9 mouse cellular contexts compared by ENCODE assay signal in genomic region chr4:36951955-36952215, GRCm38 (mm10). TPM values are rescaled to one million over a fixed set of nuclear protein-coding genes. Genes with fewer than 3 reads are reported as not detected.
DNase-seq lines count a peak whose midpoint lies in the region; ATAC-seq and TF ChIP-seq lines count a peak whose summit lies in the region.
"Had no signal": no experiment of that assay in that cellular context is flagged by ENCODE, and none has a peak within 500 bp of the region (broad histone marks: within the 10 kb centered on the region; RNA-seq: fewer than 3 reads in every experiment).

No protein-coding gene starts in this region.

- DNase-seq in frontal cortex, postnatal 25 days (ENCODE audit: low spot score in 2 of 2) = no peak
- peak; percentile 30 for DNase-seq in ES-CJ7 (ENCODE audit: low read depth, low spot score)
- DNase-seq in hindbrain, embryonic 11.5 days (ENCODE audit: low spot score) = no peak
- DNase-seq in midbrain, embryonic 10.5 days (ENCODE audit: low spot score) = no peak
- DNase-seq in cerebellum, adult 2 months = no peak
- no peak for DNase-seq in thymus, postnatal 36 days

- peak overlapping the region; percentile 98 for H3K4me2 ChIP-seq in hindbrain, embryonic 11.5 days (replicated peaks; ENCODE audit: low read depth, low read length)

- H3K4me1 ChIP-seq in hindbrain, embryonic 11.5 days (replicated peaks; ENCODE audit: control insufficient read depth, insufficient read depth, low read length) = peaks cover 4% of the 10 kb centered on the region; the same call in 1 of the 2 replicates
- peaks cover 30% of the 10 kb centered on the region for H3K4me1 ChIP-seq in midbrain, embryonic 10.5 days
- H3K4me1 ChIP-seq in cerebellum, adult 2 months (ENCODE audit: control insufficient read depth, insufficient read depth, low read length) = 0 out of 2 replicates have a peak, but pooled peaks cover 2% of the 10 kb centered on the region

- ATAC-seq in frontal cortex, adult (ENCODE audit: low TSS enrichment) = peak; percentile 1; the same call in 1 of the 2 replicates
- no peak for ATAC-seq in hindbrain, embryonic 11.5 days (ENCODE audit: low FRiP score)
- ATAC-seq in erythroid progenitor cell, adult 5-6 weeks (replicated peaks; ENCODE audit: low FRiP score, poor library complexity, severe bottlenecking) = no peak

- no peak for TF ChIP-seq CTCF in cerebellum, adult 2 months (IDR thresholded peaks at IDR 0.05; ENCODE audit: borderline replicate concordance, insufficient read depth, low read depth, low read length)

- no peak overlapping the region for H3K27ac ChIP-seq in hindbrain, embryonic 11.5 days (ENCODE audit: low read depth, low read length)
- H3K27ac ChIP-seq in midbrain, embryonic 10.5 days (replicated peaks) = peak overlapping the region; percentile 49; the same call in 1 of the 2 replicates
- no peak overlapping the region for H3K27ac ChIP-seq in cerebellum, adult 2 months (ENCODE audit: insufficient read depth, low read length)

- H3K36me3 ChIP-seq in hindbrain, embryonic 11.5 days (ENCODE audit: control insufficient read depth, insufficient read depth, low read length) = no peaks in the 10 kb centered on the region
- H3K36me3 ChIP-seq in midbrain, embryonic 10.5 days = no peaks in the 10 kb centered on the region

- no peak for TF ChIP-seq POLR2A in cerebellum, adult 2 months (IDR thresholded peaks at IDR 0.05; ENCODE audit: borderline replicate concordance, insufficient read depth, low read length)

- no peak overlapping the region for H3K9ac ChIP-seq in hindbrain, embryonic 11.5 days (ENCODE audit: low read depth, low read length)

- no peaks in the 10 kb centered on the region for H3K9me3 ChIP-seq in hindbrain, embryonic 11.5 days (ENCODE audit: control insufficient read depth, low read length)
- H3K9me3 ChIP-seq in midbrain, embryonic 10.5 days (replicated peaks) = no peaks in the 10 kb centered on the region

- peaks cover 44% of the 10 kb centered on the region for H3K27me3 ChIP-seq in hindbrain, embryonic 11.5 days (ENCODE audit: control insufficient read depth, insufficient read depth, low read length)
- H3K27me3 ChIP-seq in midbrain, embryonic 10.5 days (ENCODE audit: low read depth, poor library complexity, severe bottlenecking) = peaks cover 61% of the 10 kb centered on the region
- no peaks in the 10 kb centered on the region; the same call in 1 of the 2 replicates for H3K27me3 ChIP-seq in cerebellum, adult 2 months (ENCODE audit: control insufficient read depth, insufficient read depth, low read length)

- H3K4me3 ChIP-seq in hindbrain, embryonic 11.5 days (ENCODE audit: low read depth, low read length) = peak overlapping the region; percentile 54
- peak overlapping the region; percentile 71 for H3K4me3 ChIP-seq in midbrain, embryonic 10.5 days
- H3K4me3 ChIP-seq in cerebellum, adult 2 months (replicated peaks; ENCODE audit: insufficient read depth, low read depth, low read length) = no peak overlapping the region

- WGBS in hindbrain, embryonic 11.5 days = 0% methylated on average over 7 of the region's 7 CpGs
- 3% methylated on average over 7 of the region's 7 CpGs for WGBS in midbrain, embryonic 10.5 days
- WGBS in cerebellum, adult 2 months = under 1% methylated on average over 7 of the region's 7 CpGs

RNA-seq across cellular contexts. Expression of gene Lingo2, which starts 0.3 kb away (rescaled TPM):
- polyA plus RNA-seq in hindbrain, embryonic 11.5 days (2014; fragmentation: Nextera tagmentation; extraction: Ambion mirVana) = 1.6 and 2.1 TPM in 2 replicates
- polyA plus RNA-seq in midbrain, embryonic 10.5 days (2016; fragmentation: Nextera tagmentation; extraction: Ambion mirVana) = 1.1 and 2.0 TPM in 2 replicates
- 5.1 and 6.4 TPM in 2 replicates for polyA plus RNA-seq in cerebellum, adult 2 months (2012; rRNA removed)
- not detected in 2 replicates for total RNA-seq in erythroid progenitor cell, adult 5-6 weeks (2015; ENCODE audit: low replicate concordance)
- total RNA-seq in erythroid progenitor cell, adult 5-6 weeks (2017; ENCODE audit: low replicate concordance) = not detected in 2 replicates
- polyA plus RNA-seq: gonadal fat pad, adult 2 months had no signal
